Mouse (Mus musculus) liver, embryonic 14.5 days (tissue): ENCODE data around the gene Rnasek.

Source experiments
- CTCF ChIP-seq: IDR thresholded peaks from 2 replicates; pipeline ENCODE4 v1.5.1; 2016; ENCODE audit warnings: antibody characterized with exemption, low read depth, control low read depth
- EP300 ChIP-seq: IDR thresholded peaks from 2 replicates; pipeline ENCODE4 v1.6.1; 2016; ENCODE audit warnings: antibody characterized with exemption, low read depth

GRCm38 (mm10) chr11:70285686-70286085 lies 46.0 kb upstream of the Rnasek start:
- TF ChIP-seq CTCF = no peak
- no peak for TF ChIP-seq EP300
